Mouse (Mus musculus): ENCODE data around the gene Olfr131.
"Not testable (repeated sequence)": the region's sequence is repeated elsewhere in the genome, so short reads cannot be mapped to it uniquely, and the experiment has no call there.

GRCm38 (mm10) chr17:38124199-38124598, 35.7 kb upstream of the Olfr131 start:
- not testable (repeated sequence) for TF ChIP-seq CTCF (IDR thresholded peaks at IDR 0.05; ENCODE audit: control insufficient read depth, insufficient read depth, insufficient read length); CEBPB (IDR thresholded peaks at IDR 0.05; ENCODE audit: low read depth); MYOG (IDR thresholded peaks at IDR 0.05; ENCODE audit: control insufficient read depth, extremely low read depth, insufficient read length)

Measured in C2C12 (cell line).